Mouse (Mus musculus) layer of hippocampus, adult 18-20 months (tissue): Measurements from ENCODE around the gene Adgrg5. TPM values are rescaled to one million over a fixed set of nuclear protein-coding genes. Genes with fewer than 3 reads are reported as not detected.
A peak's percentile ranks its signal among the peaks of the same experiment; 100 is the strongest.

Source experiments
- DNase-seq, 2 experiments: peaks; one replicate each; pipeline ENCODE4 v3.0.0; 2022; ENCODE audit warnings: low spot score in 2 of 2
- total RNA-seq, 2 experiments: library from RNA; stranded (reverse); gene quantifications; 2 replicates each; pipeline ENCODE4 v1.2.3; 2021

Gene Adgrg5
- total RNA-seq, 2 experiments from 2014 or later: 0.10 TPM; not detected in 1

- DNase-seq: peak in 1 of 2 experiments; percentile 67
These were observed 6.1 kb upstream of the Adgrg5 start for GRCm38 (mm10) chr8:94917352-94917751.

GRCm38 (mm10) chr8:94917851-94918495 is 5.5 kb upstream of the Adgrg5 start, which contains the start of gene Ccdc102a:
Ccdc102a (minus strand) TSS chr8:94918098.
- DNase-seq: no peak

GRCm38 (mm10) chr8:94919256-94919655 is 4.2 kb upstream of the Adgrg5 start:
- no peak for DNase-seq

GRCm38 (mm10) chr8:94922176-94922575 is 1.3 kb upstream of the Adgrg5 start:
- no peak for DNase-seq

GRCm38 (mm10) chr8:94922602-94923001 is 892 bp upstream of the Adgrg5 start:
- DNase-seq: no peak

GRCm38 (mm10) chr8:94928227-94928626 is 4.7 kb downstream of the Adgrg5 start:
- no peak for DNase-seq

GRCm38 (mm10) chr8:94933918-94934317 is 10.4 kb downstream of the Adgrg5 start:
- no peak for DNase-seq

GRCm38 (mm10) chr8:94935172-94935571 is 11.7 kb downstream of the Adgrg5 start:
- DNase-seq: no peak

- peak in 1 of 2 experiments; percentile 50 for DNase-seq
These were observed 19.1 kb downstream of the Adgrg5 start for GRCm38 (mm10) chr8:94942566-94942965.

GRCm38 (mm10) chr8:94945185-94945584 is 21.7 kb downstream of the Adgrg5 start:
- DNase-seq: peak; percentile 30 to 60

GRCm38 (mm10) chr8:94948421-94948820 is 24.9 kb downstream of the Adgrg5 start:
- DNase-seq: no peak

GRCm38 (mm10) chr8:94949010-94949409 is 25.5 kb downstream of the Adgrg5 start:
- DNase-seq: no peak

- DNase-seq: peak; percentile 66 to 85
These were observed 26.6 kb downstream of the Adgrg5 start for GRCm38 (mm10) chr8:94950046-94950445.

- DNase-seq: no peak
These were observed 27.0 kb downstream of the Adgrg5 start for GRCm38 (mm10) chr8:94950458-94950857.

GRCm38 (mm10) chr8:94952086-94952485 is 28.6 kb downstream of the Adgrg5 start:
- no peak for DNase-seq

GRCm38 (mm10) chr8:94953624-94954367 is 30.3 kb downstream of the Adgrg5 start:
- DNase-seq: no peak

- DNase-seq: no peak
These were observed 30.9 kb downstream of the Adgrg5 start for GRCm38 (mm10) chr8:94954368-94954737.

- DNase-seq: peak in 1 of 2 experiments; percentile 25
These were observed 31.6 kb downstream of the Adgrg5 start for GRCm38 (mm10) chr8:94954921-94955758.

GRCm38 (mm10) chr8:94956078-94956574 is 32.6 kb downstream of the Adgrg5 start:
- no peak for DNase-seq

- no peak for DNase-seq
These were observed 38.7 kb downstream of the Adgrg5 start for GRCm38 (mm10) chr8:94962201-94962600.

GRCm38 (mm10) chr8:94964828-94965227 is 41.3 kb downstream of the Adgrg5 start:
- DNase-seq: no peak
